Mouse (Mus musculus): Measurements from ENCODE around the gene Scgb2b3.

Gene Scgb2b3

GRCm38 (mm10) chr7:31362022-31362560, at the start of gene Scgb2b3:
Gene Scgb2b3, minus strand, starts transcription at chr7:31362072.
- DNase-seq (ENCODE audit: low spot score in 2 of 2): no peak

- no peak for DNase-seq (ENCODE audit: low spot score in 2 of 2)
These were observed 13.4 kb upstream of the Scgb2b3 start, which contains the start of gene Scgb1b3 for GRCm38 (mm10) chr7:31375292-31375691. Gene Scgb1b3, plus strand, starts transcription at chr7:31375592.

All from left cerebral cortex, adult 9 months (tissue).